Mouse (Mus musculus) small intestine, adult 2 months (tissue): ENCODE measurements around the gene Scamp1.

ENCODE experiments used
- CTCF ChIP-seq: fragments of 200-500 bp; IDR thresholded peaks from 2 replicates; pipeline ENCODE4 v1.5.1; 2012; ENCODE audit warnings: low read depth, mild to moderate bottlenecking, control low read depth, inconsistent platforms, low read length, moderate library complexity, mixed read lengths; ENCODE audit not compliant: insufficient replicate concordance, insufficient read length; ENCODE audit errors: extremely low read depth
- POLR2A ChIP-seq: fragments of 200-500 bp; IDR thresholded peaks from 2 replicates; pipeline ENCODE4 v1.6.1; 2012; ENCODE audit warnings: low read depth, mild to moderate bottlenecking, control low read depth, inconsistent platforms, low read length, moderate library complexity

DNA sequence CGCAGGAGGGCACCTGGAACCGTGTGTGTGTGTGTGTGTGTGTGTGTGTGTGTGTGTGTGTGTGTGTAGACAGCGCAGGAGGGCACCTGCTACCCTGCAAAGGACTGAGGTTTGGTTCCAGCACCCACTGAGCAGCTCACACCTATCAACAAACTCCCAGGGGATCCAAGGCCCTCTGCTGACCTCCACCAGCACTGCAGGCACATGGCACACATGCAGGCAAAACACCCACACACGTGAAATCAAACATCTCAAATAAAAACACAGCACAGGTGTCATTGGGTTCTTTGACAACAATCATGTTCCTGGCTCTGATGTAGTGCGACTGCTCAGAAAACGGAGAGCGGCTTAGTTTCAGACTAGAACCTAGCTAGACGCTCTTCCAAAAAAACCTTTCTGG lies 34.9 kb downstream of the Scamp1 start:
- TF ChIP-seq POLR2A (no peak), CTCF (no peak)
